Mouse (Mus musculus): Measurements from ENCODE around the gene Foxd3.
"Not testable (repeated sequence)": the region's sequence is repeated elsewhere in the genome, so short reads cannot be mapped to it uniquely, and the experiment has no call there.

Foxd3 gene

GRCm38 (mm10) chr4:99655937-99656604 is at the start of gene Foxd3:
Foxd3 (plus strand) TSS chr4:99656299.
- DNase-seq (ENCODE audit: extremely low spot score, low read depth, low spot score): no peak

- no peak for DNase-seq (ENCODE audit: extremely low spot score, low read depth, low spot score)
Observed at GRCm38 (mm10) chr4:99612156-99612555, 43.9 kb upstream of the Foxd3 start.

GRCm38 (mm10) chr4:99612609-99613350 is 43.3 kb upstream of the Foxd3 start:
- DNase-seq (ENCODE audit: extremely low spot score, low read depth, low spot score): no peak

GRCm38 (mm10) chr4:99626047-99626844 is 29.9 kb upstream of the Foxd3 start:
- no peak for DNase-seq (ENCODE audit: extremely low spot score, low read depth, low spot score)

DNA sequence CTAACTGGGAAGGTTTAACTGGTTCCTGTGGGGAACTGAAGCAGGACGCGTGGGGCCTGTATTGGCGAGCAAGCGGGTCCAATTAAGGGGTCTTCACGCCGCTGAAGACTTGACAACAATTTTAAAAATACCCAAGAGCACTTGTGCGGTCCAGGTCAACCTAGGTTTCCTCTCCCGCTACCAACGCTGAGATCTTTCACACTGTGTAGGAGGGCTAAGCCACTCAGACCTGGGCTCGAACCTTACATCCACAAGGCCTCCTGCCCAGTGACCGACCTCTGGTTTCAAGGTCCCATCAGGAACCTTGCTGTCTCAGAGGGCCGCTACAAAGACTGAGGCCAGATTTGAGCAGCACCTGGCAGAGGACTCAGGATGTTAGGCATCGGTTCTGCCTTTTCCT is 29.0 kb upstream of the Foxd3 start:
- no peak for DNase-seq (ENCODE audit: extremely low spot score, low read depth, low spot score)

- DNase-seq (ENCODE audit: extremely low spot score, low read depth, low spot score): no peak
Observed at GRCm38 (mm10) chr4:99636038-99636437, 20.1 kb upstream of the Foxd3 start.

- DNase-seq (ENCODE audit: extremely low spot score, low read depth, low spot score): no peak
Observed at GRCm38 (mm10) chr4:99636711-99637110, 19.4 kb upstream of the Foxd3 start.

- DNase-seq (ENCODE audit: extremely low spot score, low read depth, low spot score): not testable (repeated sequence)
Observed at GRCm38 (mm10) chr4:99640619-99641018, 15.5 kb upstream of the Foxd3 start.

DNA sequence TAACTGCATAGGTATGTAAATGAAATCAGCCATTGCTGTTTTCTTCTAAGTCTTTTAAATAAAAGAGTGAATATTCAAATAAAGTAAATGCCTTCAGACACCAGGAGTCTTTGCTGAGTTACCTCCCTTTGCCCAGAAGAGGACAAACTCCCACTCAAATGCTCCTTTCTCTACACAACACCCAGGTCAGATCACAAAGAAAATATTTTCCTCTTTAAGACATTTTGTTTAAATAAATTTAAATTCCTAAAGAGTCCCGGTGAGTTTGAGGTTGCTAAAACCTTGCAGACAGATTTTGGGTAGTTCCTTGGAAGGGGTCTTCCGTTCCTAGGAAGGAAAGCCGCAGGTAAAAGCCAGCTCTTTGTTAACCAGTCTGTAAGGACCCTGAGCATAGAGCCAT is 14.2 kb upstream of the Foxd3 start:
- no peak for DNase-seq (ENCODE audit: extremely low spot score, low read depth, low spot score)

- DNase-seq (ENCODE audit: extremely low spot score, low read depth, low spot score): no peak
Observed at GRCm38 (mm10) chr4:99645560-99645959, 10.5 kb upstream of the Foxd3 start.

GRCm38 (mm10) chr4:99650088-99650944 is 5.8 kb upstream of the Foxd3 start:
- no peak for DNase-seq (ENCODE audit: extremely low spot score, low read depth, low spot score)

DNA sequence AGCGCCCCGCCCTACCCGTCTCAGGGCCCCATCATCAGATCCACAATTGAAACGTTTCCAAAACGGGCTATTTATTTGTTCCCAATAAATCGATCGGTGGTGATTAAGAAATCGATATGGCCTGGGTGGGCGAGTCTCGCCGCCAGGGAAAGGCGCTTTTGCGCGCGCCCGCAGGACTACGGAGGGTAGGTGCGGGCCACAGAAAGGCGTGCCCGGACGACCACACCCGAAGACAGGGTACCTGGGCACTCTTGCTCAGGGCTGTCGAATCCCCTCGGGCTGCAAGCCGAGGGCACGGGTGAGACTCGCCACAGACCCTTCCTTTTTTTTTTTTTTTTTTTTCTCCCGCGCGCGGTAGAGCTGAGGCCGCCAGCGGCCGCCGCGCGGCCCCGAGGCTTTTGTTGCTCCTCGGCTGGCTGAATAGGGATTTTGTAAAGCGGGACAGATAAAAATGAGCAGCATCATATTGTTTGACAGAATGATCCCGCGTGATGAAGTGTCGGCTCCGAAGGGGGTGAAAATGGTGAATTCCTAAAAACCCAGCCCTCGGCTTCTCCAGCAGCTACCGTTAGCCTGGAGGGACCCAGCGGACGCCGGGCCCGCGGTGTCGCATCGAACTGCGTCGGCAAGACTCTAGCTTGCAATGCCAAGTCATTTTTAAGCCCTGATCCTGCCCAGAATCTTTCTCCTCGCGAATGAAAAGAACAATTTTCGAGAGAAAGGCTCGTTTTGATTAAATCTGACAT is 5.0 kb upstream of the Foxd3 start:
- DNase-seq (ENCODE audit: extremely low spot score, low read depth, low spot score): no peak

DNA sequence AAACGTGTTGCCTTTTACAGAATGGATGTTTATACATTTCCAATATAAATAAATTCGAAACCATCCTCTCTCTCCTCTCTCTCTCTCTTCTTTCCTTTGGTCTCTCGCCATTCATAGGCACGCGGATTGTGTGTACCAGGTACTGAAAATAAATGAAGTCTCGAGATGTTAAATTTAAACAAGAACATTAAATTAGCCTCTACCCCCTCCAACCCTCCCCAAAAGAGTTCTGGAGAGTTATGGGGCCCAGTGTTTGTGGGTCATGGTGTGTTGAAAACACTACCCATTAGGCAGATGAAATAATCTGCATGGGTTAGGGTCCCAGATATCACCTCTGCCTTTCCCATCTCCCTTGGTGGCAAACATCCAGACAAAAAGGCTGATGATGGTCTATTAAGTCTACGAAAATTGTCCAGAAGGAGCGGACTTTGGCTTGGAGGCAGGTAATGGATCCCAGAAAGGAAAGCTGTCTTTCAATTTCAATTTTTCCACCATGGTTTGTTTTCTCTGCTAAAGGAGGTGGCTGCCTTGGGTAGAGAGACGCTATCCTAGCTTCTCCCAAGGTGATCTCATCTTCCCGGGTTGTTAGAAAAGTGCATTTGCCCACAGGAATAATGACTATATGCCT is 4.2 kb upstream of the Foxd3 start:
- DNase-seq (ENCODE audit: extremely low spot score, low read depth, low spot score): no peak

DNA sequence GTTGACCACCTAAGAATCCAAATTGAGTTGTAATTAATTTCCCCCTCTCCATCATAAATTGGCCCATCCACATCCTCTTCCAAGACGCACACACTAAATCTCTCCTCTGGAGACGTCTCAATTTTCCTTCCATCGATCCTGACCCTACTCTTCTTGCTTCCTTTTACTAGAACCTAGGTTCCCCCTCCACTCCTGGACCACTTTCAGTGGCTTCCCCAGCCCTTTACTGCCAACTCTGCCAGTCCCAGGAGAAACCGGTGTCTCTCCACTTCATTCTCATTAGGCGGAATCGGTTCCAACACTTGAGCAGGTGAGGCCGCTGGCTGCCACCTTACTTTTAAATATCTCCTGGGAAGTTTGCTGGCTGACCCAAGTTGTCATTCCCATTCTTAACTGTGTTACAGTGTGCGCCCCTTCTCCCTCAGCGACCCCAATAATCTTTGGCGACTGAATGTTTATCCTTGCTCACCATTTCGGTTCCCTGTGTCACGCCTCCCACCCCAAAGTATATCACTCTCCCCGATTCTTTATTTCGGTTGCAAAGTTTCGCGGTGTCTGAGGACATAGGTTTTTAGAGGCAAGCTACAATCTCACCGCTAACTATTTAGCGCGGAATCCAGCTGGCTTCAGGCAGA is 3.4 kb upstream of the Foxd3 start:
- no peak for DNase-seq (ENCODE audit: extremely low spot score, low read depth, low spot score)

- DNase-seq (ENCODE audit: extremely low spot score, low read depth, low spot score): no peak
Observed at GRCm38 (mm10) chr4:99653216-99653607, 2.9 kb upstream of the Foxd3 start.

DNA sequence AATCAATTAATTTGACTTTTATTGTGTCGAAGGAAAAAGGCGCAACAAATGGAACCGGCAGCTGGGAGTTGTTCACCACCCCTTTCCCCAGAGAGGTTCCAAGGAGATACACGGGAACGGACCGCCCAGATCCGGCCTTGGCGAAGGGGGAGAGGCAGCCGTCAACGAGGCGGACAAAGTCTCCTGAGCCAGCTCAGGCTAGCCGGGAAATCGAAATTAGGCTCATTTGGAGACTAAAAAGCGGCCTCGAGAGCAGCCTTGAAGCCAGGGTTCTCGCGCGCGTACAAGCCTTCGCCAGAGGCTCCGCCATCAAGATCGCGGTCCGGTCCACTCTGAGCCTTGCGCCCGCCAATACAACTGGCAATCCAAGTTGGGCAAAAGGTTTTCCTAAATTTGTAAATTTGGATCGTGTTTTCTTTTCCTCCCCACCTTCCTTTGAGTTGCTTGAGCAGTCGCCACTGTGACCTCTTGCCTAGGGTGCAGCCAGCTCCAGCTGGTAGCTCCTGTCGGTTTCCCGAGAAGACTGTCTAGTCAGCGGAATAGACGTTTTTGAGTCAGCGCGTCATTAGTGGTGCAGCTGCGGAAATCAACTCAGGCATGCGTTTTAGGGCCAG is 2.4 kb upstream of the Foxd3 start:
- no peak for DNase-seq (ENCODE audit: extremely low spot score, low read depth, low spot score)

DNA sequence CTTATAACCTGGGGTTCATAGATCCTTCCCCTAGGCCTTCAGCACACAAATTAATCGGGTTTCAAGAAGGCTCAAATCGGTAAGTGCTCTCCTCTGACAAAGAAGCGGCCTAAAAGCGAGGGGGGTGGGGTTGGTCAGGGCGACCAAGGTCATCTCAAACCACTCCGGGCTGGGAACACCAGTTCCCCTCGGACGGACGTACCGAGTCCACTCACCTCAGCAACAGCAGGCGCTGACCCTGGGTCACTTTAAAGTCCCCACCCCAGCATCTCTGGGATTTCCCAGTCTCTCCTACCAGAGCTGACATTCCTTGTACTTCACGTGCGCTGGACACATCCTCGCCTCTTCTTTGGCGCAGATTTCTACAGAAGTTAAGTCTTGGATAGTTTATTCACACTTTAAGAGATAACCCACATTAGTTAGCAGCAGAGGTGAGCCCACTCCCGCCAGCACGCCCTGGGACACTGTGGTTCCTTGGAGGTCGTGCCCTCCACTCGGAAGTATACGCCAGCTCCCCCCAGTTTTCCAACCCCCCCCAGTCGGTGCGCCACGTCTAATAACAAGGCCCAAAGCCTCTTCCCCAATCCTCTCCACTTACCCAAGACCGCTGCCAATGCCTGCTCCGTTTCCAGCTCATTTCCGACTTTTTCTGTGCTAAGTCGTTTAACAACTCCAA is 1.3 kb upstream of the Foxd3 start:
- no peak for DNase-seq (ENCODE audit: extremely low spot score, low read depth, low spot score)

Data from hindlimb bud, embryonic 11.5 days (tissue).